Mouse (Mus musculus) C2C12 (cell line): Measurements from ENCODE around the gene Cdh4. TPM values are rescaled to one million over a fixed set of nuclear protein-coding genes. Genes with fewer than 3 reads are reported as not detected.

Experiments
- H3K27me3 ChIP-seq: one replicate; pipeline ENCODE4 v1.6.1; 2011; ENCODE audit not compliant: control insufficient read depth, insufficient read depth, insufficient read length
- H3K36me3 ChIP-seq: one replicate; pipeline ENCODE4 v1.6.1; 2011; ENCODE audit not compliant: control insufficient read depth, insufficient read depth
- H3K4me3 ChIP-seq: one replicate; pipeline ENCODE4 v1.5.1; 2011; ENCODE audit warnings: mild to moderate bottlenecking, control low read depth; ENCODE audit not compliant: poor library complexity, insufficient read depth, severe bottlenecking
- H3K79me2 ChIP-seq: one replicate; pipeline ENCODE4 v1.6.1; 2011; ENCODE audit not compliant: control insufficient read depth, insufficient read depth
- H3K79me3 ChIP-seq: one replicate; pipeline ENCODE4 v1.6.1; 2011; ENCODE audit warnings: low read depth, control low read depth
- H3ac ChIP-seq: one replicate; pipeline ENCODE3; 2011; ENCODE audit warnings: low read depth; ENCODE audit not compliant: control insufficient read depth, insufficient read length
- CEBPB ChIP-seq: IDR thresholded peaks from one replicate; pipeline ENCODE4 v1.6.1; 2011; ENCODE audit warnings: low read depth, mild to moderate bottlenecking, control low read depth, moderate library complexity
- CTCF ChIP-seq: IDR thresholded peaks from one replicate; pipeline ENCODE4 v1.5.1; 2011; ENCODE audit not compliant: control insufficient read depth, insufficient read depth, insufficient read length
- FOSL1 ChIP-seq: IDR thresholded peaks from one replicate; pipeline ENCODE4 v1.8.0; 2011; ENCODE audit warnings: mild to moderate bottlenecking, low read length; ENCODE audit not compliant: poor library complexity, insufficient read depth, severe bottlenecking
- MAX ChIP-seq: IDR thresholded peaks from one replicate; pipeline ENCODE4 v1.6.1; 2011; ENCODE audit warnings: mild to moderate bottlenecking, control low read depth
- MYOD1 ChIP-seq: IDR thresholded peaks from one replicate; pipeline ENCODE4 v1.6.1; 2011; ENCODE audit warnings: low read depth; ENCODE audit not compliant: control insufficient read depth, insufficient read length
- MYOG ChIP-seq: IDR thresholded peaks from one replicate; pipeline ENCODE4 v1.6.1; 2011; ENCODE audit not compliant: control insufficient read depth, insufficient read length; ENCODE audit errors: extremely low read depth
- USF1 ChIP-seq: IDR thresholded peaks from one replicate; pipeline ENCODE4 v1.6.1; 2011; ENCODE audit warnings: low read depth, mild to moderate bottlenecking, control low read depth, moderate library complexity
- polyA plus RNA-seq: library from polyadenylated mRNA; unstranded; fragments of >200 nt; fragmentation: generic; extraction: Trizol; gene quantifications from one replicate; pipeline ENCODE4 v1.2.1, GENCODE M21; 2012; ENCODE audit warnings: missing spikeins

Gene Cdh4
- polyA plus RNA-seq, 1 experiment, result not detected

DNA sequence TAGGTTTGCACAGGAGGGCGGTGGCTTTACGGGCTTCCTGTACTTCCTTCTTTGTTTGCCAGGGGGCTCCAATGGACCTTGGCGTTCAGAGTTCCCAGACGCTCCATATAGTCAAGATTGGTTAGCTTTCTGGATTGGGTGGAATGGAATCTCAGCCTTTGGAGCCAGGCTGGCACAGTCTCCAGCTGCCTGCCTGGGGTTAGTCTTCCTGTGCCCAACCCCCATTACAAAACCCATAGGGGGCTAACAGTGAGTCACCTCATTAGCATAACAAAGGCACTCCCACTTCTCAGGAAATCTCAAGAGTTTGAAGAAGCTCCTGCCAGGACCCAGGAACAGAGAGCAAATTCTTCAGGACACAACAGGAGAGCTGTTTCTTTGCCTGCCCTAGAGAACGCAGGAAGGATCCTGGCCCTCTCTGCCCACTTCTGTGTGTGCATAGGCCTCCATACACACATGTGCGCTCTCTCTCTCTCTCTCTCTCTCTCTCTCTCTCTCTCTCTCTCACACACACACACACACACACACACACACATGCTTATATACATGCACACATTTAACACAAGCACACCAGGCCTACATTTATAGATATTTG is 129.0 kb downstream of the Cdh4 start:
- no peaks in the 10 kb centered on the region for H3K36me3 ChIP-seq

DNA sequence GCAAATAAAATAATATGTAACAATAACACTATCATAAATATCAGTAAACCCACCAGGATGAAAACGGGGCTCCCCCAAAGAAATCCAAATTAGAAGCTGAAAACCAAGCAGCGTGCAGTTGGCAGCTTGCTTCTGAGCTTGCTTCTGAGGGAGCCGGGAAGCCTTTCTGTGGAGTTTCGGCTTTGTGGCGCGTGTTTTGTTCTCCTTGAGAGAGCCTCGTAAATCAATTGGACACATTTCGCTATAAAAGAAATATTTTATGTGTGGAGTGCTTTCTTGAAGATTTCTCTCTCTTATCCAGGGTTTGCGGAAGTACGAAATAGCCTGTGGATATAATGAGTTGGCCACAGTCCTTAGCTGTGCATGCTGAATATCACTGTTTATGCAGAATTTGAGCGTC is 131.1 kb downstream of the Cdh4 start:
- no peak overlapping the region for H3K4me3 ChIP-seq

More for the DNA sequence above, 129.0 kb downstream of the Cdh4 start:
- H3K4me3 ChIP-seq, result no peak overlapping the region
- TF ChIP-seq MYOD1 (no peak), CTCF (no peak), CEBPB (no peak), MYOG (no peak), USF1 (no peak), MAX (no peak), FOSL1 (no peak)
- no peaks in the 10 kb centered on the region for H3K27me3 ChIP-seq
- H3ac ChIP-seq, result no peak overlapping the region
- no peaks in the 10 kb centered on the region for H3K79me2 ChIP-seq
- H3K79me3 ChIP-seq, result no peaks in the 10 kb centered on the region

DNA sequence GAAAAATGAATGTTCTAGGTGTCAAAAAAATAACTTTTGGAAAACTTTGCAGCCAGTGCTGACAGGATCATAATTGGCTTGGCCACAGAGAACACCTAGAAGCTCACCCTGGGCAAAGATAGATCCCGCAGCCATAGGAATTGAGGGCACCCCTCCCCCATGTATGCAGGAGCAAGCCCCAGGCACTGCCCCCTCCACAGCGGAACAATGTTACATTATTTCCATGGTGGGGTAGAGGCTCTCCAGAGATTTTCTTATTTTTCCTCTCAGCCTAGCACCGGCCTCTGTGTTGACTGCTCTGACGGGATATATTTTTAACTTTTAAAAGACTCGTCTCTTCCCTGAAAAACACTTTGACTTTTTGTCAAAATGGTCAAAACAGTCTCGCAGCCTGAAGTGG is 131.6 kb downstream of the Cdh4 start:
- Histone ChIP-seq H3K36me3 (no peaks in the 10 kb centered on the region), H3ac (no peak overlapping the region), H3K79me3 (no peaks in the 10 kb centered on the region), H3K4me3 (no peak overlapping the region), H3K79me2 (no peaks in the 10 kb centered on the region), H3K27me3 (no peaks in the 10 kb centered on the region)
- no peak for TF ChIP-seq MYOG
- TF ChIP-seq MAX, result no peak
- no peak for TF ChIP-seq USF1
- TF ChIP-seq MYOD1, result no peak
- TF ChIP-seq CTCF, result no peak
- TF ChIP-seq FOSL1, result no peak
- no peak for TF ChIP-seq CEBPB

More for the DNA sequence above, 131.1 kb downstream of the Cdh4 start:
- Histone ChIP-seq H3K79me2 (no peaks in the 10 kb centered on the region), H3K36me3 (no peaks in the 10 kb centered on the region), H3K27me3 (no peaks in the 10 kb centered on the region), H3K79me3 (no peaks in the 10 kb centered on the region), H3ac (no peak overlapping the region)
- TF ChIP-seq CEBPB, result no peak
- TF ChIP-seq MAX, result no peak
- TF ChIP-seq MYOD1, result no peak
- TF ChIP-seq MYOG, result no peak
- no peak for TF ChIP-seq USF1
- no peak for TF ChIP-seq FOSL1
- no peak for TF ChIP-seq CTCF

DNA sequence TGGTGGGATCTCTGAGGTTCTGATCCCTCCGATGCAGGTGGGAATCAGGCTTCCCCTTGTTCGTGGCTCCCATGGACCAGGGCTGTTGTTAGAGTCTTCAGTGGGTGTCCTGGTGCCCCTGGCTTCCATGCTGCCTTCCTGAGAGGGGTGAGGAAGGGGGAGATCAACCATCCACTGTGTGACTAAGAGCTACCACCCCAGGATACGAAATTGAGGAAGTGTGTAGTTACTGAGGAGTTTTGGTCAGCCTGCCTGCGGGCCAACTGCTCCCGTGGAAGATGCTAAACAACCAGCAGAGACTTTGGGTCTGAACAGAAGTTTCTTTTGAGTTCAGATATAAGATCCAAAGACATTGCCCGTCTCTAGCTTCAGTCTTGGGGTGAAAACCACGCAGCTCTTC is 133.4 kb downstream of the Cdh4 start:
- H3ac ChIP-seq, result no peak overlapping the region
- H3K4me3 ChIP-seq, result no peak overlapping the region
- H3K27me3 ChIP-seq, result no peaks in the 10 kb centered on the region
- H3K79me3 ChIP-seq, result no peaks in the 10 kb centered on the region
- no peaks in the 10 kb centered on the region for H3K36me3 ChIP-seq
- TF ChIP-seq MAX, result no peak
- no peak for TF ChIP-seq MYOG
- no peak for TF ChIP-seq CEBPB
- TF ChIP-seq MYOD1, result no peak
- no peak for TF ChIP-seq CTCF
- no peak for TF ChIP-seq FOSL1
- TF ChIP-seq USF1, result no peak
- H3K79me2 ChIP-seq, result no peaks in the 10 kb centered on the region

DNA sequence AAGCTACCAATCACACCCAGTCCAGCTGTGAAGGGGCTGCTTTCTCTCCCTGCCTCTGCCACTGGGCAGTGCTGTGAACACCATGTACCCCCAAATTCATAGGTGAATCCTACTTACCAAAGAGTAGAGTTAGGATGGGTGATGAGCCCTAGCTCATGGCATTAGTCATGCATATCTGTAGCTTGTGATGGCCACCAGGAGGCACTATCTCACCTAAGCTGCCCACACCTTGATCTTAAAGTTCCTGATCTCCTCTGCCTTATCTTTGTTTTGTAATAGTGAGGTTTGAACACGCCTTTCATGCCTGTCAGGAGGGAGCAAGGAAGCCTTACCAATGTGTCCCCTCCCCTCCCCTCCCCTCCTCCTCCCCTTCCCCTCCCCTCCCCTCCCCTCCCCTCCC is 134.0 kb downstream of the Cdh4 start:
- no peak overlapping the region for H3ac ChIP-seq
- H3K27me3 ChIP-seq, result no peaks in the 10 kb centered on the region
- H3K4me3 ChIP-seq, result no peak overlapping the region
- no peaks in the 10 kb centered on the region for H3K79me2 ChIP-seq
- no peaks in the 10 kb centered on the region for H3K36me3 ChIP-seq
- no peaks in the 10 kb centered on the region for H3K79me3 ChIP-seq
- TF ChIP-seq CEBPB (no peak), CTCF (no peak), MYOD1 (no peak), USF1 (no peak), FOSL1 (no peak), MAX (no peak), MYOG (no peak)

GRCm38 (mm10) chr2:179578329-179578728 is 136.1 kb downstream of the Cdh4 start:
- no peak overlapping the region for H3ac ChIP-seq
- TF ChIP-seq CTCF (no peak), MYOD1 (no peak), MAX (no peak), USF1 (no peak), MYOG (no peak), FOSL1 (no peak), CEBPB (no peak)
- H3K36me3 ChIP-seq, result no peaks in the 10 kb centered on the region
- H3K79me3 ChIP-seq, result no peaks in the 10 kb centered on the region
- H3K79me2 ChIP-seq, result no peaks in the 10 kb centered on the region
- H3K27me3 ChIP-seq, result no peaks in the 10 kb centered on the region
- no peak overlapping the region for H3K4me3 ChIP-seq
